Mouse (Mus musculus) c-Kit-negative CD71-positive TER-119-positive erythroid progenitor cells, embryonic 14.5 days (primary cell): ENCODE measurements around the gene Eif2b1.
"Not testable (repeated sequence)": the region's sequence is repeated elsewhere in the genome, so short reads cannot be mapped to it uniquely, and the experiment has no call there.

ENCODE experiments used
- DNase-seq: peaks from one replicate; pipeline ENCODE4 v3.0.0-alpha.2; 2013; ENCODE audit warnings: low read depth, low spot score

Gene Eif2b1

DNA sequence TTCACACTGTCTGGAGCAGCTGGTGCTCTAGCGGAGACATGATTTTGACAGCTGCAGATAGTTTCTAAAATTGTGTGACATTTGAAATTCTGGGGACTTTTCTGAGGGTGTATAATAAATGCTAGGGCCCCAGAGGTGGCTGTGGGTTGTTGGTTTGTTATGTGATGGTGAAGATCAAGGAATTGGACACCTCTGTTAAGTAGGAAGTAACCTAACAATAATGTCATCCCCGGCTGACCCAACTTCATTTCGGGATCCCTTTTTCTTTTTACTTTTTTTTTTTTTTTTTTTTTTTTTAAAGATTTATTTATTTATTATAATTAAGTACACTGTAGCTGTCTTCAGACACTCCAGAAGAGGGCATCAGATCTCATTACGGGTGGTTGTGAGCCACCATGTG, 28.2 kb downstream of the Eif2b1 start:
- DNase-seq = not testable (repeated sequence)

DNA sequence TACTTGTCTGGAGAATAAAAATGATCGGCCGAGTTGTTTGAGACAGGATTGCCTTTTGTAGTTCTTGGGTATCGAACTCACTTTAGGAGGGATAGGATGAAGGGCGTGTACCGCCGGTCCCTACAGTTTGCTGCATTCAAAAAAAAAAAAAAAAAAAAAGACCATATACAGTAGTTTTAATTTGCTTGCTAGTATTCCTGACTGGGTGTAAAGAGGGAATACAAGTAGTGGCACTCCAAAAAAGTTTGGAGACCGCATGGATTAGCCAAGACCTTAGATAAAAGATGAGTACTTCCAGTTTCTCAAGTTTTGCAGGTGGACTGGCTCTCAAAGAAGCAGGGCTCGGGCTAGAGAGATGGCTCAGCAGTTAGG, 37.3 kb downstream of the Eif2b1 start:
- DNase-seq = no peak

DNA sequence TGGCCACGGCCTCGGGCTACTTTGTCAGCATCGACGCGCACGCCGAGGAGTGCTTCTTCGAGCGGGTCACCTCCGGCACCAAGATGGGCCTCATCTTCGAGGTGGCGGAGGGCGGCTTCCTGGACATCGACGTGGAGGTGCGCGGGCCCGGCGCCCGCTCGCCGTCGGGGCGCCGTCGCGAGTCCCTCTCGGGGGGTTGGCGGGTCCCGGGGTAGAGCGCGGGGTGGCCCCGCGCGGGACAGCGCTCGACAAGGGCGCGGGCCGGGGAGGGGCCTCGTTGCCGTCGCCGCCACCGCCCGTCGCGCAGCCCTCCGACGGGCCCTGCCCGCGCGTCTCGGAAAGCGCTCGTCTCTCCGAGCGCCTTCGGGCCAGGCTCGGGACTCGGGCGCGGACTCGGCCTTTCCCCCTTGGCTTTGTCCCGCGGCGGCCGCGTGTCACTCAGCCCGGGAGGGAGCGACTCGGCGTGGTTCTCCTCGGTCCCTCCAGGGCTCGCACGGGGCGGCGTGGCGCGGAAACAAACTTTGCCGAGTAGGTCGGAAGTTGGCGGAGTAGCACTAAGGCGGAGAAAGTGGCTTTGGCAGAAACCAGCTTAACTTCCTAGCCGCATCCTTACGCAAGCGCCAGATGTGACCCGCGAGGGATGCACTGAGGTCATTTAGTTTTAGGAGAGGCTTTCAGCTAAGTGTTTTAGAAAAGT, 37.9 kb downstream of the Eif2b1 start:
- peak; percentile 53 for DNase-seq

DNA sequence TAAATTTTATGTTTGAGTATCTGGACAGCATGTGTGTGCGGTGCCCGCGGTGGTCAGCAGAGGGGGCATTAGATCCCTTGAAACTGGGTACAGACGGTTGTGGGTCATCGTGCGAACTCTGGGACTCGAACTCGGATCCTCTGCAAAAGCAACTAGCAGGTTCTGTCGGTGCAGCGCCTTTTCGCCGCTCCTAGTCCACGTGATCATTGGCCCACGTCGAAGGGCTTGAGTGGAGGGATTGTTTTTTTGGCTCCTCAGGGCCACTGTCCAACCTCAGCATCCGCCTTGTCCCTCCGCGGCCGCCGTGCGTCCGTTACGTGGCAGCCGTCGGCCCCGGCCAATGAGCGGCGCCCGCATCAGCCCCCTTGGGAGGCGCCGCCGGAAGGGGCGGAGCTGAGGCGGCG, 38.5 kb downstream of the Eif2b1 start, which contains the start of gene Tmed2:
Gene Tmed2 (plus strand): TSS at position 313 of the 404 bp plus-strand sequence.
- DNase-seq = peak; percentile 86

DNA sequence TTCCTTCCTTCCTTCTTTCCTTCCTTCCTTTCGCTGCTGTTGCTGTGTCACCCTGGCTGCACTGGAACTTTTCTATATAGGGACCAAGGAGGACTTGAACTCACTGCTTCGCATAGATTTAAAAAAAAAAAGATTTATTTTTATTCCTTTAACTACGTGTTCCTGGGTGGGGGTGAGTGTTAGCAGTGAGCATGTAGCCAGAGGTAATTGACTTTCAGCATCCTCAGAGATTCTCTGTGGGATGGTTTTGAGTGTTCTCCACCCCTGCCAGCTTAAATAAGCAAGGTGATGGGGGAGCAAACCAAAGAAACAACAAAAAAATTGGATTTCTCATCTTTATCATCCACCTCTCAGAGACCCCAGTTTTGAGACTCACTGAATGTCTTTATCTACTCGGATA, 39.0 kb downstream of the Eif2b1 start:
- no peak for DNase-seq

DNA sequence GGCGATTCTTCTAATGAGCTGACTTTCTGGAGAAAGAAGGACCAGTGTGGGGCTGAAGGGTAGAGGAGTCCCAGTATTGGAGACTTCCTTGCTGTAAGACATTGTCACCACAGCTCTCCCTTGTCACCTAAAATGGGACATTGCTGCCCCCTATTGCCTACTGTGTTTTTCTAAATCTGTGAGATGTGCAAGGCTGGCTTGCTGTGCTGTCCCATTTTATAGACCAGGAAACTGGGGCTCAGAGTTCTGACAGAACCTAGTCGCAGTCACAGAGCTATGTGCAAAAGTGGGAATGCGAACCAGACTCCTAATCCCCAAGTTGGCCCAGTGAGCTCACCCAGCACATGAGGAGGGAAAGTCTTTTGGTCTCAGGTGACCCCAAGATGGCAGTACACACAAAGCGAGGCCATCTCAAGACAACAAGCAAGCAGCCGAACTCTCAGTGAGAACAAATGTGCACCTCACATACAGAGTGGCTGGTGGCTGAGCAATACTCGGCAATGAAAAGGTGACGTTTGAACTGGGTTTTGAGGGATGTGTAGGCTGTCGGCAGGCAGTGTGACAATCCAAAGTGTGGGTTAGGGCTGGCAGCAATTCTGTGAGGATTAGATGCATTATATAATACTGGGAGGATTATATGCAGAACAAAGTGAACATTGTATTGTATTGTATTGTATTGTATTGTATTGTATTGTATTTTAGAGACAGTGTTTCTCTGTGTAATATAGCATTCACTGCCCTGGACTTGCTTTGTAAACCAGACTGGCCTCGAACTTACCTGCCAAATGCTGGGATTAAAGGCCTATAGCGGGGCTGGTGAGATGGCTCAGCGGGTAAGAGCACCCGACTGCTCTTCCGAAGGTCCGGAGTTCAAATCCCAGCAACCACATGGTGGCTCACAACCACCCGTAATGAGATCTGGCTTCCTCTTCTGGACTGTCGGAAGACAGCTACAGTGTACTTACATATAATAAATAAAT, 39.8 kb downstream of the Eif2b1 start:
- DNase-seq = no peak

DNA sequence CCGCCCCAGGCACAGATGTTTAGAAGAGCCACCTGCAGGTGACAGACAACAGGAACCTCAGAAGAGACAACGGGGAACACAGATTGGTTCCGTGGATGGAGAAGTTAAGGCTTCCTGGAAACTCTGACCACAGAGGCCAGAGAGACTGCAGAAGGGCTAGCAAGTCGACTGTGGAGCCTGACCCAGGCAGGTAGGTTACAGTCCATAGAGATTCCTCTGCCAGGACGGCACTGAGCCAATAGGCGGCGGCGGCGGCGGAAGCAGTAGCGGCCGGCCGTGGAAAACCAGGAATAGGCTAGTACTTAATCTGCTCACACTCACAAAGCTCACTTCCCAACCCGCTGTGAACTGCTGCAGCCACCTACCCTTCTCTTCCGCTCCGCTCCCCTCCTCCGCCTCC, 42.2 kb downstream of the Eif2b1 start:
- no peak for DNase-seq

DNA sequence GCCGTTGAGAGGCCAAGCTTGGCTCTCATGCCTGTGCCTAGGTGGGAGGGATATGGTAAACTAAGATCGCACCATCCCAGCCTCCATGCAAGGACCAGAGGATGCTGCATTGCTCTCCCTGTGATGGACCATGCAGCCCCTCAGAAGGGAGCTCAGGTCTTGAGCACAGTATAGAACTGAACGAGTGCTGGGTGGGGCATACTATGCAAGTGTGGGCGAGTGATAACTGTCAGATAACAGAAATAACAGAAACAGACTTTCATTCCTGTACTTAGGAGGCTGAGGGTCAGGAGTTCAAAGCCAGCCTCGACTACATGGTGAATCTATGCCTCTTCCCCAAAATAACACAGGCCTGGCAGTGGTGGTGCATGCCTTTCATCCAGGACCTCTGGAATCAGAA, 43.9 kb downstream of the Eif2b1 start:
- DNase-seq = no peak

DNA sequence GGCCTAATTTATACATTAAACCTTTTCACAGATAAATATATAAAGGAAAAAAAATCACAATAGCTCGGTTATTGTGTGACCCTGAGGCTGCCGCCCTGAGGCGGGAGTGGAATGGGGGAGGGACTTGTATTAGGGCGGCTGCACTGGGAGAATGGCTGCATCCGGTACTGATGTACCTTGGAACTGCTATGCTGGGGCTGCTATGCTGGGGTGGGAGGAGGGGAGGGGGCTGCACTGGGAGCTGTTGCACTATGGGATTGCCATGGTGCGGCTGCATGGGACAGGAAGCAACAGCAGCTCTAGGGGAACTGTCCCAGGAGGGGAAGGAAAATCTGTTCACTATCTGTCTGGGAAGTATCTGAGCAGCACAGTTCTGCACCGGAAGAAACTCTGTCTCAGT, 46.5 kb downstream of the Eif2b1 start:
- no peak for DNase-seq

DNA sequence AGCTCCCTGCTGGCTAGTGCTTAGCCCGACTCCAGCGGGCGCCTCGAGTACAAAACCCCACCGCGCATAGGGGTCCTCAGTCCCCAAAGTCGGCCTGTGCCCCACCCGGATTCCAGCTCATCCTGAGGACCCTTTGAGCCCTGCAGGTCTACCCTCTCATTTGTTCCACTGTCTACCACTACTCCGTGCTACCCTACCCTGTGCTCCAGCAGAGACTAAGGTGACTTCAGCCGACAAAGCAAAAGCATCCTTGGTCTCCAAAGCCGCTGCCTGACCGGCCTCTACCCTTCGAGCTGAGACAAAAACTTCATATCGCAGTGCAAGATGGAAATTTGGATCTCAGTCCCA, 47.4 kb downstream of the Eif2b1 start:
- no peak for DNase-seq

DNA sequence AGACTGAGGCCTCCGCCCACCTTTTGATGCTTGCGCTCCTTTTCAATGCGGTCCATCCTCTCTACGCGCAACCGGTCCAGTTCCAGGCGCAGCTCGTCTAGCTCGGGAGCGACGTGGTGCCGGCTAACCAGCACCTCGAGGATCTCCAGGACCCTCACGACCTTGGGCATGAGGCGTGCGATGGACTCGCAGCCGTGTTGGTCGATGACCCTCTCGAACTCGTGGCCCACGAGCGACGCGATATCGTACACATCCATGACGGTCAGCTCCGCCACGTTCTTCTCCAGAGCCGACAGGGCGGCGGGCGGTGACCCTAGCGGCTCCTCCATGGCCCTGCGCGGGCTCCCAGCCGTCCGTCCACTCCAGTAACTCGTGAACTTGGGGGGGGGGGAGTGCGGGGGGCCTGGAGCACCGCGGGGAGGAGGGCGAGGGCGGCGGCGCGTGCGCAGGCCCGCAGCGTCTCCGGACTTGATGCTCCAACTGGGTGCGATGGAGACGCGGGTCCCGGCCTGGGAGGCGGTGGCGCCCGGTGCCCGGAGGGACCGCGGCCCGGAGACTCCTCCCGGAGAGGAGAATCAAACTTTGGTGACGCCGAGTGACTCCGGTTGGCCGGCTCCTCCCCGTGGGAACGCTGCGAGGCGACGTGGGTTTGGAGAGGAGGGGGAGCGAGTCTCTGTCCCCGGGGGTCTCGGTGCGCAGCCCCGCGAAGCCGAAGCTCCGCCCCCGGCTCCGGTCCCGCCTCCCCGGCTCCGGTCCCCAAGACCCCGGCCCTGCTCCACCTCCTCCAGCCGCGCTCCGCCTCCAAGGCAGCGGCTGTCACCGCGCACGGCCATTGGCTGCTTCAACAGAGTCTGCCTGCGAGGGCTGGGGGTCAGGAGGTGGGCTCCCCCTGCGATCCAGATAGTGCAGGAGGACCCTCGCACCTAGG, 48.0 kb downstream of the Eif2b1 start, which contains the start of gene Rilpl1:
Gene Rilpl1 (minus strand): TSS at position 737 of the 928 bp plus-strand sequence.
- no peak for DNase-seq

DNA sequence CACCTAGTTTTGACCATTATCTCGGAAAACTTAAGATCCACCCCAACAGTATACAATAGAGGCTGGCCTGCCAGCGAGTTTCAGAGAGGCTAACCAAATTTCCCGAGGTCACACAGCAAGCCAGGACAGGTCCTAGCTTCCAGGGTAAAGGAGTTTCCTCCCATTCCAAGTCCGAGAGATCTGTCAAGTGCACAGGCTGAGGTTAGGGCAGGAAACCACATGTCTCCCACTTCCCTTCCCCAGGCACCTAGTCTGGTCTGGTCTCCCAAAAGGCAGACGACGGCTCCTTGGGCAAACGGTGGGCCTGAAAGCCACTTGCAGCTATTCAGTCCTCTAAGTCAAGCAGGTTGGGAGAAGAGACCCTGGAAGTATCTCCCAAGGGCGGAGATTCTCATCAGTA, 49.2 kb downstream of the Eif2b1 start:
- DNase-seq = no peak

DNA sequence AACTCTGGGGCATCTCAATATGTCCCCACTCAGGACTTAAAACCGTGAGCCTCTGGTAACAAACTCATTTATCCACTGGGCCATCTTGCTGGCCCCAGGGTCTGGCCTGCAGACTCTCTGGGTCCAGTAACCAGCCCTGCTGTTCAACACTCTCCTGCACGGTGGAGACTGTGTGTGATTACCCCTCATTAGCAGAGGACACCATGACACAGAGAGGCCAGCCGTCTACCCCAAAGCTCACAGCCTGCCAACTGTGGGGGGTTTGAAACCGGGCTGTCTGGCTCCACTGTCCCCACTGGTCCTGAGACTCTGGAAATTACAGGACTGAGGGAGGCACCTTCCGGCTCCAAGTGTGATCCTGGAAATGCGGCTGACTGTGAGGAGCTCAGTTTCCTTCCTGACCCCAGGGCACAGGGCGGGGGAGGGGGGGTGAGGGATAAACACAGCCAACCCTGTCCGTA, 49.7 kb downstream of the Eif2b1 start:
- no peak for DNase-seq

DNA sequence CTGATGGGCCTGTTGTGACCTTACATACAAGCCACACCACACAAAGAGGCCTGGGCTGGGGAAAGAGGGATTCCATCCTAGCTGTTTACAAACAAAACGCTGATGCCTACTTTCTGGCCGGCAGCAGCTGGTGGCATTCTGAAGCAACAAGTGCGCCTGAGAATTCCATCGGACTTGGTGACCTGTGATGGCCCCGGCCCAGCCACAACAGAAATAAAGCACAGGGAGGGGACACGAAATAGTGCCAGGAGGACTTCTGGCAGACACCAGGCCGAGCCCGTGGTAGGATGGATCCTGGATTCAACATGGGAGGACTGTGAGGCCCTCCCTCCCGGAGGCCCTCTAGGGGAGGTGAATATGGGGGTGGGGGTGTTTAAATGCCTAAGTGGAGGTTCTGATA, 50.1 kb downstream of the Eif2b1 start:
- no peak for DNase-seq

DNA sequence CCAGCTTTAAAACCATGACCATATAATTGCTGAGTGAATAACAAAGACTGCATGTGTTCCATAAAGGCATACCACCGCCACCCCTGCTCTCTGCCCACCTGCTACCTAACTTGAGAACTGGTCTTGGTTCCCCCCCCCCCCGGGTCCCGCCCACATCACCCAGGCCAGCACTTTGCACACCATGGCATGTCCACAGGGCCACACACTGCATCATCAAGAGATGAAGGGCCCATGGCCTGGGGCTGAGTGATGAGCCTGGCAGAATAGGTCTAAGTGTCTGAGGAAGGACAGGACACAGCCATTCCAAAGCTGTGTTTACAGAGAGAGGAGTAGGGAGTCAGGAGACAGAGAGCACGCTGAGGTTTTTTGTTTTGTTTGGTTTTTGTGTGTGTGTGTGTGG, 50.6 kb downstream of the Eif2b1 start:
- DNase-seq = no peak

DNA sequence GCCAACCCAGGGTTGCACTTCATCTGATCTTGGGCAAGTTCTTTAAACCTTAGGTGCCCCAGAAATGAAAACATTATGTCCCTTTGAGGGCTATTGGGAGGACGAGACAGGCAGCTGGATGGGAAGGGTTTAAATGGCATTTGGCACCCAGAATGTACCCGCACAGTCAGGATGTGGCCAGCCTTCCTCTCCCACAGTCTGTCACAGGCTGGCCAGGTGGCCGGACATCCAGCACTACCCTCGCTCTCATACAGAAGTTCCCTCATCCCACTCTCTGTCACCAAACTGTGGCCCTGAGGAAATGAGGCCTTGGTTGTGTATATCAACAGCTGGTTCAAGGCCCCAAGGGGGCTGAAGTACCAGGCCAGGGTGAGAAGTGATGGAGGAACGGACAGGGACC, 54.0 kb downstream of the Eif2b1 start:
- no peak for DNase-seq

DNA sequence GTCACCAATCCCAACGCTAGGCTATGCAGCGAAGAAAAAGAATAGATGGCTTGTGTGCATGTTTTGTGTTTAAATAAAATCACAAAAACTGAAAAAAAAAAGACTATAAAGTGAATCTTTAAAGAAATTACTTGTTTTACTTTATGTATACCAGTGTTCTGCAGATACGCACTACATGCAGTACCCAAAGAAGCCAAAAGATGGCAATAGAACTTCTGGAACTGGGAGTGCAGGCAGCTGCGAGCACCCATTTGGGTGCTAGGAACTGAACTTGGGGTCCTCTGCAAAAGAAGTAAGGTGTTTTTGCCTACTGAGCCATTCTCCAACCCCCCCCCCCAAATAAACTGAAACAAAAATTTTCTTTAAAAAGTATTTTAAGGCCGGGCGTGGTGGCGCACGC, 55.9 kb downstream of the Eif2b1 start:
- no peak for DNase-seq

DNA sequence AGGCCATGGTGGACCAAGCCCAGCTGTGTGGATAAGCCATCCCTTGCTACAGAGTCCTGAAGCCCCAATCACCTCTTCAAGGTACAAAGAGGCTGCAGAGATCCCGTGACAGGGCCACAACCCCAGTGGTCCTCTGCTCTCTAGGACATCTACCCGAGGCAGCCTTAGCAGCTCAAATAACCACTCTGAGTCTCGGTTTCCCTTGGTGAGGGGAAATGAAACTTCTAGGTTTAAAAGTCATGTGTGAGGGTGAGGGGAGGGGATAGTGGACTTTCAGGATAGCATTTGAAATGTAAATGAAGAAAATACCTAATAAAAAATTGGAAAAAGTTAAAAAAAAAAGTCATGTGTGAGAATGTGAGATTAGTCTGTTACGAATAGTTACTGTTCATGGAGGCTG, 57.3 kb downstream of the Eif2b1 start:
- no peak for DNase-seq
